Mouse (Mus musculus) kidney, postnatal 10 days (tissue): Measurements from ENCODE around the gene Etv1.
"Not testable (repeated sequence)": the region's sequence is repeated elsewhere in the genome, so short reads cannot be mapped to it uniquely, and the experiment has no call there.

Experiments used
- DNase-seq: peaks from one replicate; pipeline ENCODE4 v3.0.0; 2021; ENCODE audit warnings: mixed read lengths

Etv1 gene

GRCm38 (mm10) chr12:38820642-38821041 is 41.5 kb downstream of the Etv1 start:
- no peak for DNase-seq

- DNase-seq, result no peak
These were observed 45.2 kb downstream of the Etv1 start for GRCm38 (mm10) chr12:38824405-38824804.

- DNase-seq, result no peak
These were observed 53.8 kb downstream of the Etv1 start for GRCm38 (mm10) chr12:38832981-38833380.

- no peak for DNase-seq
These were observed 55.4 kb downstream of the Etv1 start for GRCm38 (mm10) chr12:38834581-38834980.

GRCm38 (mm10) chr12:38834986-38835385 is 55.8 kb downstream of the Etv1 start:
- not testable (repeated sequence) for DNase-seq

GRCm38 (mm10) chr12:38843801-38844295 is 64.7 kb downstream of the Etv1 start:
- peak; percentile 61 for DNase-seq

- DNase-seq, result no peak
These were observed 68.5 kb downstream of the Etv1 start for GRCm38 (mm10) chr12:38847500-38848261.

GRCm38 (mm10) chr12:38849994-38850393 is 70.8 kb downstream of the Etv1 start:
- no peak for DNase-seq

GRCm38 (mm10) chr12:38854274-38854673 is 75.1 kb downstream of the Etv1 start:
- DNase-seq, result no peak

GRCm38 (mm10) chr12:38854751-38855150 is 75.6 kb downstream of the Etv1 start:
- DNase-seq, result no peak

- no peak for DNase-seq
These were observed 80.5 kb downstream of the Etv1 start for GRCm38 (mm10) chr12:38859675-38860074.

GRCm38 (mm10) chr12:38860168-38861115 is 81.3 kb downstream of the Etv1 start:
- no peak for DNase-seq

- DNase-seq, result no peak
These were observed 84.2 kb downstream of the Etv1 start for GRCm38 (mm10) chr12:38863395-38863794.

- no peak for DNase-seq
These were observed 85.0 kb downstream of the Etv1 start for GRCm38 (mm10) chr12:38863982-38864828.

GRCm38 (mm10) chr12:38874470-38874995 is 95.4 kb downstream of the Etv1 start:
- DNase-seq, result no peak

GRCm38 (mm10) chr12:38904516-38904915 is 125.3 kb downstream of the Etv1 start:
- no peak for DNase-seq

GRCm38 (mm10) chr12:38906314-38906713 is 127.1 kb downstream of the Etv1 start:
- DNase-seq, result no peak

GRCm38 (mm10) chr12:38906812-38907211 is 127.6 kb downstream of the Etv1 start:
- DNase-seq, result peak; percentile 39

GRCm38 (mm10) chr12:38908947-38909346 is 129.8 kb downstream of the Etv1 start:
- DNase-seq, result no peak
